ENCODE assay signal across 8 mouse cellular contexts in genomic region chr7:56019930-56020253, GRCm38 (mm10). TPM values are rescaled to one million over a fixed set of nuclear protein-coding genes. Genes with fewer than 3 reads are reported as not detected.
DNase-seq lines count a peak whose midpoint lies in the region; ATAC-seq lines count a peak whose summit lies in the region.

Gene Nipa1 (minus strand): TSS chr7:56019954.

- WGBS in forebrain, embryonic 10.5 days: 62% methylated on average over 3 of the region's 3 CpGs
- WGBS in neural tube, embryonic 12.5 days: 53% methylated on average over 3 of the region's 3 CpGs

- no peaks in the 10 kb centered on the region for H3K27me3 ChIP-seq in megakaryocyte, embryonic 14.5 days (replicated peaks)
- 0 out of 2 replicates have a peak, but pooled peaks cover 9% of the 10 kb centered on the region for H3K27me3 ChIP-seq in forebrain, embryonic 10.5 days (ENCODE audit: poor library complexity, severe bottlenecking)
- no peaks in the 10 kb centered on the region for H3K27me3 ChIP-seq in neural tube, embryonic 12.5 days (replicated peaks)

- no peak for ATAC-seq in megakaryocyte, adult 5-6 weeks (ENCODE audit: poor library complexity, severe bottlenecking)
- ATAC-seq in neural tube, embryonic 12.5 days (ENCODE audit: low FRiP score, low read depth): no peak

- peaks cover 3% of the 10 kb centered on the region for H3K36me3 ChIP-seq in megakaryocyte, embryonic 14.5 days (replicated peaks; ENCODE audit: low read length)
- no peaks in the 10 kb centered on the region for H3K36me3 ChIP-seq in forebrain, embryonic 10.5 days (replicated peaks)
- H3K36me3 ChIP-seq in neural tube, embryonic 12.5 days: 0 out of 2 replicates have a peak, but pooled peaks cover 2% of the 10 kb centered on the region

- peaks cover 5% of the 10 kb centered on the region for H3K9me3 ChIP-seq in megakaryocyte, embryonic 14.5 days
- no peaks in the 10 kb centered on the region for H3K9me3 ChIP-seq in forebrain, embryonic 10.5 days
- no peaks in the 10 kb centered on the region for H3K9me3 ChIP-seq in neural tube, embryonic 12.5 days

- H3K4me3 ChIP-seq in megakaryocyte, embryonic 14.5 days (replicated peaks): peak within 1 kb of the TSS; percentile 99
- H3K4me3 ChIP-seq in forebrain, embryonic 10.5 days: peak within 1 kb of the TSS; percentile 76
- H3K4me3 ChIP-seq in neural tube, embryonic 12.5 days: peak within 1 kb of the TSS; percentile 72

- peak within 1 kb of the TSS; percentile 82 for H3K9ac ChIP-seq in neural tube, embryonic 12.5 days

- H3K27ac ChIP-seq in forebrain, embryonic 10.5 days: peak within 1 kb of the TSS; percentile 90
- H3K27ac ChIP-seq in neural tube, embryonic 12.5 days: peak within 1 kb of the TSS; percentile 47; the same call in 1 of the 2 replicates

- DNase-seq in forebrain, embryonic 10.5 days (ENCODE audit: extremely low spot score, low spot score): no peak
- DNase-seq in left cerebral cortex, adult 8-10 months (ENCODE audit: low spot score in 2 of 2): no peak
- no peak for DNase-seq in right cerebral cortex, adult 18-20 months
- no peak for DNase-seq in natural killer cell, adult 2 months (ENCODE audit: low spot score in 2 of 2)
- no peak for DNase-seq in gastrocnemius, postnatal 4 days (ENCODE audit: low spot score in 2 of 2)

- peaks cover 44% of the 10 kb centered on the region for H3K4me1 ChIP-seq in megakaryocyte, embryonic 14.5 days
- peaks cover 13% of the 10 kb centered on the region for H3K4me1 ChIP-seq in forebrain, embryonic 10.5 days
- no peaks in the 10 kb centered on the region for H3K4me1 ChIP-seq in neural tube, embryonic 12.5 days

- H3K4me2 ChIP-seq in neural tube, embryonic 12.5 days (replicated peaks): peak within 1 kb of the TSS; percentile 74

RNA-seq across cellular contexts. Expression of gene Nipa1, which starts in this region (rescaled TPM):
- 0.86 TPM in 1 of 2 replicates, not detected in the other for polyA plus RNA-seq in megakaryocyte, embryonic 14.5 days (2012; ENCODE audit: insufficient read depth, low replicate concordance)
- total RNA-seq in megakaryocyte, adult 5-6 weeks (2015): 0.67 and 0.96 TPM in 2 replicates
- 0.44 and 2.1 TPM in 2 replicates for total RNA-seq in megakaryocyte, adult 5-6 weeks (2017)
- polyA plus RNA-seq in forebrain, embryonic 10.5 days (2016; fragmentation: Nextera tagmentation; extraction: Ambion mirVana): 6.4 and 6.5 TPM in 2 replicates
- 10 to 100 TPM; 63.2 to 75.9 (median 64.6) TPM for total RNA-seq in left cerebral cortex, adult 8-10 months (2022)
- 16.8 and 18.4 TPM in 2 replicates for polyA plus RNA-seq in neural tube, embryonic 12.5 days (2016; fragmentation: Nextera tagmentation; extraction: Ambion mirVana)
- total RNA-seq in gastrocnemius, postnatal 4 days (2021): 1 to 10 TPM; 4.1 to 4.2 TPM

Comparison
In these comparisons a context has a peak if more than half of its experiments do, and no peak if none do; other contexts are left out.
1. RNA of gene Nipa1 (total RNA-seq): 63.2 to 75.9 TPM in left cerebral cortex, adult 8-10 months; 4.1 to 4.2 TPM in gastrocnemius, postnatal 4 days and 0.44 to 2.1 TPM in megakaryocyte, adult 5-6 weeks; every median in the first group is over 10 times any median in the second.
2. Peak in every context shown above with its lines, with median percentiles within 50 percentile points of each other: H3K4me3 ChIP-seq.